Mouse (Mus musculus) 3T3-L1 (cell line): ENCODE results near the gene Gm10153.
A peak's percentile ranks its signal among the peaks of the same experiment; 100 is the strongest.
"Not testable (repeated sequence)": the region's sequence is repeated elsewhere in the genome, so short reads cannot be mapped to it uniquely, and the experiment has no call there.

Experiments
- DNase-seq: peaks from one replicate; pipeline ENCODE4 v3.0.0-alpha.2; 2015; ENCODE audit warnings: low read depth, low spot score

Gene Gm10153

DNA sequence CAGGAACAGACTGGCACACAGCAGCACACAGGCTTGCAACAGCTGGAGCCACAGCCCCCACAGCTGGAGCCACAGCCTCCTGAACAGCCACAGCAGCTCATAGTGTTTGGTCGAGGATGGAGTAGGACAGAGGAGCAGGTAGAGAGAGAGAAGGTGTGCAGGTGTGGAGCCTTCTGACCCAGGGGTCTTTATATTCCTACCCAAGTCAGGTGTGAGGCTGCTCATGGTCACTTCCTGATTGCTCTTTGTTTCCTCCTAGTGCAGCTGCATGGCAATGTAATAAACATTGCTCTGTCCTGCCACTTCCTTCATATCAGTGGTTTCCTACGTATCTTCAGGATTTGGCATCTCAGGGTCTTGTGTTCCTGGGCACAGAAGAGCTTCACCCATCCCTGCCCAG is at the start of gene Gm10153:
Gm10153 (minus strand) TSS at position 101 of the 400 bp plus-strand sequence.
- no peak for DNase-seq

DNA sequence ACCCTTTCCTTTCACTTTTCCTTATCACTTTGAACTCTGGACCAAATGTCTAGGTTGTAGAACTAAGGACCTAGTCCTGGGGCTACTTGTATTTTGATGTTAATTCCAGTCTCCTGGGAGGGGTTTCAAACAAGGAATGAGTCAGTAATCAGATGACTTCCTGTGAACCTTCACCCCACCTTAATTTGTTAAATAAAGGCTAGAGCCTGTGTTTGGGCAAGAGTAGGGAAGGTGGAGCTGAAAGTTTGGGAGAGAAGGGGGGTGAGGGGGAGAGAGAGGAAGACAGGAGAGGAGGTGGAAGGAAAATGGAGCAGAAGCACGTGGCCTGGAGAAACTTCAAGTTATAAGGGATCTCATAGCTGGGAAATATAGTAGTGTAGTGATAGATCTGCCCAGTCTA is 41.4 kb upstream of the Gm10153 start:
- DNase-seq: no peak

- DNase-seq: peak; percentile 37
Observed at GRCm38 (mm10) chr7:142229871-142230270, 39.7 kb upstream of the Gm10153 start, which contains the start of gene Krtap5-5. Gene Krtap5-5 (minus strand): TSS chr7:142229971.

DNA sequence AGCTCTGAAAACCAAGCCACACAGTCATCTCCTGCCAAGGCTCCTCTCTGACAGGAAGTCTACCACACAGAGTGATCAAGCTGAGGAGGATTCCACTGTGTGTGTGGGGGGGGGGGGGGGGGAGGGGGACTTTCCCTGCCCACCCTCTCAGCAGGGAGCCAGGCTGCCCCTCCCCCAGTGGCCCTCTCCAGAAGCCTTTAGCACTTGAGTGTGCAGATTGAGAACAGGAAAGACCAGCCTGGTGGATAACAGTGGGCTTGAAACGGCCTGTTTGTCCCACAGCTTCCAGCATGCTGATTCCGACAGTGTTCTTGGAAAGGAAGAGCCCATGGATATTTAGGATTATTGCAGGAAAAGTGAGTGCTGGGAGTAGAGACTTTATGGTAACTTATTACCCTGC is 34.3 kb upstream of the Gm10153 start:
- no peak for DNase-seq

GRCm38 (mm10) chr7:142212136-142212535 is 21.9 kb upstream of the Gm10153 start:
- DNase-seq: not testable (repeated sequence)

GRCm38 (mm10) chr7:142211559-142211958 is 21.4 kb upstream of the Gm10153 start, which contains the start of gene Gm7579:
Gene Gm7579 (plus strand): TSS chr7:142211859.
- DNase-seq: no peak

DNA sequence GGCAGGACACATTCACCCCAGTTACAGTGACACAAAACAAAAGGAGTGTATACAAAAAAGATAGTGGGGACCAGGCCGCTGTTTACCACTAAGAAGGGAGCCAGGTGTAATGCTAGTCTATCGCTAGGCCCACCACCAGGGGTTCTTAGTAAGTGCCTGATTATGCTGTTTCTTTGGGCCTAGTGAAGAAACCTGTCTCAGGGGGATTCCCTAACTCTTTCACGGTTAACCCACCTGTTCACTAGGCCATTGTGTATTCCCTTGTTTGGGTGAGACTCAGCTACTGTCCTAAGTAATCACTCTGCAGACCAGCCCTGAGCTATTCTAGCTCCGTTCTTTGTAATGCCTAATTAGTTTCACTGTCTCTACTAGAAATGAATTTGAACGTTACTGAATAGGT is 16.7 kb upstream of the Gm10153 start:
- DNase-seq: not testable (repeated sequence)

GRCm38 (mm10) chr7:142205488-142205887 is 15.3 kb upstream of the Gm10153 start:
- no peak for DNase-seq

DNA sequence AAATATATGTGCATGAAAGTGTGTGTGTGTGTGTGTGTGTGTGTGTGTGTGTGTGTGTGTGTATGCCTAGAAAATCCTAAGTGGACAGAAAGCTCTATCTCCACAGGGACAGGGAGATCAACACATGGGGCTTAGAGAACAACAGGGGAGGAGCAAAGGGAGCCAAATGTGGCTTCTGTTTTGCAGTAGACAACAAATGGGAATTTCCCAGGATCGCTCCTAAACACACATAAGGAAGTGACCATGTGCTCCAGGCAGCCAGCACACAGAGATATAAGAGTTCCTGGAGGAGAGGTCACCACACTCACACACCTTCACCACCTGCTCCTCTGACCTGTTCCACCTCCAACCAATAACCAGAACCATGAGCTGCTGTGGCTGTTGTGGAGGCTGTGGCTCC is 10.9 kb upstream of the Gm10153 start, which contains the start of gene Krtap5-3:
Krtap5-3 (plus strand) TSS at position 301 of the 400 bp plus-strand sequence.
- no peak for DNase-seq

DNA sequence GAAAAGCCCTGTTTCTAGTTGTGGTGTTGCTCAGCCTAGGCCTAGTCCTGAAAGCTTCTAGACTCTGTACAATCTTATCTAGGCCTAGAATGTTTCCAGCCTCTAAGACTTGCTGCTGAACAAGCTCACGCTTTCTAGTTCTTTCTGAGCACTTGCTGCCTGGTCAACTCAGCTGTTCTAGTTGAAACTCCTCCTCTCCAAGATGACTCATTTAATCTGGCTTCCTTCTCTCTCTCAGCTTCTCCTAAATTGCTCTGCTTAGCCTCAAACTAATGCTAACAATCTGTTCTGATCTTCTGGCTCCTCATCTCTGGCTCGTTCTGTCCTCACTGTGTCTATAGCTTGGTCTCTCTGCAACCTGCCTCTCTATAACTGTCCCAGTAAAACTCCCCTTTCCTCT is 8.6 kb upstream of the Gm10153 start:
- DNase-seq: peak; percentile 27

- no peak for DNase-seq
Observed at GRCm38 (mm10) chr7:142188156-142188555, 2.0 kb downstream of the Gm10153 start.

DNA sequence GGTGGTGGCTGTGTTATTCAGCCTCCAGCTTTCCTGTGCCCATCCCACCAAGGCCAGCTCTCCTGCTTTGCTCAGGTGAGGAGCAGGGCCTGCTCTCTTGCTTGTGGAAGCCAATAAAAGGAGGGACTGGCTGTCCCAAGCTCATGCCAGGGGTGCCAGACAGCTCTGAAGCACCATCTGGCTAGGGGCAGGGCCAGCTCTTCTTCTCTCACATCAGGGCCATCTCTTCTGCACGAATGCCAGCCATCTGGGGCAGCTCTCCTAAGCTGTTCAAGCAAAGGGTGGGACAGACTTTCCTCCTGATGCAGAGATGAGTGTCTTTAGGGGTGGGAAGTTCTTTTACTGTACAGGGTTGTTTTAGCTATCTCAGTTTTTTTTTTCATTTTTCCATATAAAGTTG is 9.2 kb downstream of the Gm10153 start:
- no peak for DNase-seq

DNA sequence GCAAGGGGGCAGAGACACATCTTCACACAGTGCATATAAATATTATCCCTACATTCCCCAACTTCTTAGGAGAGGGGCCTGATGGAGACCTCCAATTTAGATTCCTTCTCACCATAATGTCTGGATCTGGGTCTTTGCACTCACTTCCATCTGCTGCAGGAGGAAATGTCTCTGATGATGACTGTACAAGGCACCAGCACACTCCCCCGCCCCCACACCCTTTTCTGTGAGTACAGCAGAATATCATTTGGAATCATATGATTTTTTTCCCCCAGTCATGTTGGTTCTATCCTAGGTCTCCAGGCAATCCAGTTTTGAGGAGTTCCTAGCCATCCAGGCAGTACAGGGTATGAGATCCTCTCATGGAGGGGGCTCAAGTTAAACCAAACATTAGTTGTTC is 11.5 kb downstream of the Gm10153 start:
- no peak for DNase-seq

- DNase-seq: not testable (repeated sequence)
Observed at GRCm38 (mm10) chr7:142175905-142176304, 14.3 kb downstream of the Gm10153 start, which contains the start of gene Krtap5-2. Gene Krtap5-2 (minus strand): TSS chr7:142176005.

DNA sequence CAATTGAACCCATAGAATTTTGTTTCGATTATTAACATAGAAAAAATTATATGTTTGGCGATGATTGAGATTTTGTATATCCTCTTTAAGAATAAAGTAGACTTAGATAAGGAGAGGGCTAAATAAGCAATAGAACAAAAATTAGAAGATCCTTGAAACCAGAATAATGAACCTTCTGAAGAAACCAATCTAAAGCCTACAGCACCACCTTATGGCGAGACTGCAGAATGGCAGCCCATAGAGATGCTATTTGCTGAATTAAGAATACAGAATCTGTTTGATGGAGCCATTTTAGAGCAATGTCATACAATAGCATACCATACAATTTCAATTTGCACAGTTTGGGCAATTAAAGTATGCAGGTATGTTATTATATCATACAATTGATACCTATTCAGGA is 20.4 kb downstream of the Gm10153 start:
- peak; percentile 62 for DNase-seq

DNA sequence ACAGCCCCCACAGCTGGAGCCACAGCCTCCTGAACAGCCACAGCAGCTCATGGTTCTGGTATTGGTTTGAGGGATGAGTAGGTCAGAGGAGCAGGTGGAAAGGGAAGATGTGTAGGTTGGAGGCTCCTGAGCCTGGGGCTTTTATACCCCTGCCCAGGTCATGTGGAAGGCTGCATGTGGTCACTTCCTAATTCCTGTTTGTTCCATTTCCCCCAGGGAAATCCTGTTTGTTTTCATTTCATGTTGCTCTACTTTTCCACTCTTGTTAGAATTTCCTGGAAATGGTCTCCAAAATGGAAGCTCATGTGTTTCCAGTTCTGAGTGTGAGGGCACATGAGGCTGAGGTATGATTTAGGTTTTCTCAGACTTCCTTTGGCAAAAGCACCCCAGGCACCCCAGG is 24.6 kb downstream of the Gm10153 start, which contains the start of gene Gm4553:
Gm4553 (minus strand) TSS at position 101 of the 400 bp plus-strand sequence.
- DNase-seq: not testable (repeated sequence)

DNA sequence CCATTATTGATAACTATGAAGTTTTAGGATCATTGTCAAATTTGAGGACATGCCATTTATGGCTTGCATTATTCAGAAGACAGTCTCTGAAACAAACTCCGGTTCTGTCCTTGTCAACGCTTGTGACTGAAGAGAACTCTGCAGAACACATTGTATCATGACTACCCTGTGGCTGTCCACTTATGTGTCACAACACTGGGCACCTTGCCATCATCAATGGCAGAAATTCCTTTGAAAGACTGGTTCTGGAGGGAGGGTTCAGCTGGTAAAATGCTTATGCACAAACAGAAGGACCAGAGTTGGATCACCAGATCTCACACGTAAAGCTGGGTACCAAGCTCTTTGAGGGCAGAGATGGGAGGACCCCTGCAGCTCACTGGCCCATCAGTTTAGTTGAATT is 30.8 kb downstream of the Gm10153 start:
- no peak for DNase-seq

- DNase-seq: not testable (repeated sequence)
Observed at GRCm38 (mm10) chr7:142157013-142157412, 33.2 kb downstream of the Gm10153 start, which contains the start of gene Gm29735. Gene Gm29735 (minus strand): TSS chr7:142157113.

DNA sequence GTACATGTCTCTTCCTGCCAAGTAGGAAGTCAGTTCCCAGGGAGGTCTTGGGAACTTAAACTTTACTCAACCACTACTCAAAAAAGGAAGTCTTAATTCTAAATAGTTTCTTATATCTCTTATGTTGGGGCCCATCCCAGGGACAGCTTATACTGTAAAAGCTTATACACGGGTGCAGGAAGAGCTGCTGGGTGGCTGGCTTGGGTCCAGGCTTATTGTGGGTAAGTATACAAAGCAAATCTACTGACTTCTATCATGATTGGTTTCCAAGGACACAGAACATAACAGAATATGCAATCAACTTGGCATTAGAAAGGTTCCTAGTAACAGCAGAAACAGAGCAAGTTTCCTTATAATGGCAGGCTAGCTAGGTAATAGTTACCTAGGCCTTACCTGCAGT is 34.9 kb downstream of the Gm10153 start:
- no peak for DNase-seq

DNA sequence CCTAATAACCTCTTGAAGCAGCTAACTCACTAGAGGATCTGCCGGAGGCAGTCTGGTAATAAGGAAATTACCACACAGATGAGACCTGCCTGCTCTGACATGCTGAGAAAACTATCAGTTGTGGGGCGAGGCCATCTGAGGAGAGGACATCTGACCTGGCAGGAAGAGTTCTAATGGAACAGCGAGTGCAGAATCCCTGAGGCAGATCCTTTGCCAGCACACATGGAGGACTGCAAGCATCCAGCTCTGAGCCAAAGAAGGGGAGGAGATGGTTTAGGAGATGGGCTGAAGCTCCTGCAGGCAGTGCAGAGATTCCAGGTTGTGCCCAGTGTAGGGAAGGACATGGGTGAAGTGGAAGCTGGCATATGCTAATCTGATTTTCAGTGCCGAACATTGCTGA is 38.0 kb downstream of the Gm10153 start:
- no peak for DNase-seq

DNA sequence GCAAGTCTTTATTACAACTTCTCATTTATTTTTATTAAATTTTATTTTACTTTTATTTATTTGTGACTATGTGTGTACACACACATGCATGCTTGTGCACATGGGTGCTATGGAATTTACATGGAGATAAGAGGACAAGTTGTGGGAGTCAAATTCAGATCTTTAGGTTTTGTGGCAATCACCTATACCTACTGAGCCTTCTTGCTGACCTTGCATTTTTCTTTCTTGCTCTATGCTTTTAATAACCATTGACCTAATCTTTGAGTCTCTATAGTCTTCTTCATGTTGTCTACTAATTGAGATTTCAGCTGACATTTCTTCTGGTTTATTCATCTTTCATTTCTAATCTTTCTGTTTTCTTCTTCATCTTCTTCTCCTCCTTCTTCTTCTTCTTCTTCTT is 41.6 kb downstream of the Gm10153 start:
- DNase-seq: no peak

- DNase-seq: peak; percentile 71
Observed at GRCm38 (mm10) chr7:142146033-142146432, 44.2 kb downstream of the Gm10153 start.

DNA sequence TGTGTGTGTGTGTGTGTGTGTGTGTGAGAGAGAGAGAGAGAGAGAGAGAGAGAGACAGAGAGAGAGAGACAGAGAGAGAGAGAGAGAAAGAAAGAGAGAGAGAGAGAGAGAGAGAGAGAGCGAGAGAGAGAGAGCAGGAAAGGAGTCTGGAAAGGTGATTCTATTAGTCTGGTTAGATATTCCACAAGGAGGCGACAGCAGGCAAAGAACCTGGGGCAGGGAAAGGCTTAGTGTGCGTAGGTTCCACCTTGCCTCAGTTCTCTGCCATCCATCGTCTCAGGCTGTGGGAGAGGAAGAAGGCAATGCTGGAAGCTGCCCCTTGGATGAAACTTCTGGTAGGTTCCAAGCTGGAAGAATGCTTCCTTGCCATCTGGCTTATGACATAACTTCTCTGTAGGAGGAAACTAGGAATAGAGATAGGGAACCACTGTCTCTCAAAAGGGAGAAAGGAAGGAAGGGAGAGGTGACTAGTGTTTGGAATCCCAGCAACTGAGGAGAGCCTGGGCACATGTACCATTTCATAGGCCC is 44.7 kb downstream of the Gm10153 start:
- no peak for DNase-seq

GRCm38 (mm10) chr7:142144507-142144906 is 45.7 kb downstream of the Gm10153 start, which contains the start of gene Gm45337:
Gene Gm45337 (minus strand): TSS chr7:142144607.
- DNase-seq: no peak
